Mouse (Mus musculus): Measurements from ENCODE around the gene Actr1b. TPM values are rescaled to one million over a fixed set of nuclear protein-coding genes. Genes with fewer than 3 reads are reported as not detected.

The Actr1b gene
- polyA plus RNA-seq, 1 experiment from 2014 or later: 110 TPM

DNA sequence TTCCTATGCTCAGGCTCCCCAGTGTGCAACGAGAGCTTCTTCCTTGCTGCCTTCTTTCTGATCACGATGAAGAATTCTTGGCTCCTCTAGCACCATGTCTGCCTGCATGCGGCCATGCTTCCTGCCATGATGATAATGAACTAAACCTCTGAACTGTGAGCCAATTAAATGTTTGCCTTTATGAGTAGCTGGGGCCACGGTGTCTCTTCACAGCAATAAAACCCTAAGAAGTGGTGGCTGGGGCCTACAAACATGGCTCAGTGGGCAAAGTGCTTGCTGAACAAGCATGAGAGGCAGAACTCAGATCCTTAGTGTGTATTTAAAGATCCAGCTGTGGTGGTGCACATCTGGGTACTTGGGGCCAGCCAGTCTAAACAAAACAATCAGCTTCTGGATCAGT, 48.3 kb downstream of the Actr1b start:
- Histone ChIP-seq H3K4me1 (replicated peaks) (no peaks in the 10 kb centered on the region), H3K27me3 (no peaks in the 10 kb centered on the region), H3K4me3 (no peak overlapping the region), H3K9me3 (no peaks in the 10 kb centered on the region), H3K4me2 (no peak overlapping the region), H3K27ac (replicated peaks) (no peak overlapping the region), H3K36me3 (no peaks in the 10 kb centered on the region), H3K9ac (no peak overlapping the region)
- no peak for ATAC-seq (ENCODE audit: low FRiP score, low read depth)
- 61% methylated on average over 4 of the region's 4 CpGs for WGBS

DNA sequence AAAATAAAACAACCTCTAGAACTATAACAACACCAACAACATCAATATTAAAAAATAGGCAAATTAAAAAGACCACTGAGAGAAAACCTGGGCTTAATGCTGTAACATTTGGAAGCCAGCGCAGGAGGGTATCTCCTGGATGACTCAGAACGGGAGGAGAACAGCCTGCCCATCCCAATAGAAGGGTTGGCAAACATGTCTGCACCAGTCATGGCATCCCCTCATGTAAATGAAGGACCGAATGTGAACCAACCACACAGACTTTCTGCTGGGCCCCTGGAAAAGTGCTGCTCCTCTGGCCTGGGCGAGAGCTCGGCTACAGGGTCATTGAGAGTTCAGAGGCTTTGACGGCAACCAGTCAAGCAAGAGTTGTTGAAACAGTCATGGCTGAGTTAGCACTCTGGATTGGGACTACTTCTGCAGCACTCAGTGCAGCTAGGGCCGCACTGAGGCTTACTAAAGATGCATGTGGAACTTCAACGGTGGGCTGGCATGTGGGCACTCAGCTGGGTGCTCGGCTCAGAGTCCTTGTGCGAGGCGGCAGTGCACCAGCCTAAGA, 49.0 kb downstream of the Actr1b start:
- 61% methylated on average over 11 of the region's 11 CpGs for WGBS
- no peak overlapping the region for H3K27ac ChIP-seq (replicated peaks)
- no peaks in the 10 kb centered on the region for H3K27me3 ChIP-seq
- H3K9me3 ChIP-seq: no peaks in the 10 kb centered on the region
- no peak for ATAC-seq (ENCODE audit: low FRiP score, low read depth)
- H3K9ac ChIP-seq: no peak overlapping the region
- H3K4me1 ChIP-seq (replicated peaks): no peaks in the 10 kb centered on the region
- H3K36me3 ChIP-seq: no peaks in the 10 kb centered on the region
- no peak overlapping the region for H3K4me2 ChIP-seq
- H3K4me3 ChIP-seq: no peak overlapping the region

DNA sequence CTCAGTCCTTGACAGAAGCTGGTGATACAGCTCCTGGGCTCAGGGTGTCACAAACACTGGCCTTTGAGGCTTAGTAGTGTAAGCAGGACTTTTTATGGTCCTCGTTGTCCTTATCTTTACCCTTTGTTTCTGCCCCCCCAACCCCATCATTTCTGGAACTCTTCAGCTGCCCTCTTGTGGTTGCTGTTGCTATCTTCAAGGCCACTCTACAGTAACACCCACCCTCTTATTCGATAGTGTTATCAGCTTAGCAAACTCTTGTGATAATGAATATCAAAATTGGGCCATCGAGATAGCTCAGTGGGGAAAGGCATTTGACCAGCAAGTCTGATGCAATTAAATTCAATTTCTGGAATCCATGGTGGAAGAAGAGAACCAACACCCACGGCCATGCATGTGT, 49.8 kb downstream of the Actr1b start:
- Histone ChIP-seq H3K27ac (replicated peaks) (no peak overlapping the region), H3K4me1 (replicated peaks) (no peaks in the 10 kb centered on the region), H3K4me3 (no peak overlapping the region), H3K4me2 (no peak overlapping the region), H3K9ac (no peak overlapping the region), H3K9me3 (no peaks in the 10 kb centered on the region), H3K36me3 (no peaks in the 10 kb centered on the region), H3K27me3 (no peaks in the 10 kb centered on the region)
- 79% methylated on average over 4 of the region's 4 CpGs for WGBS
- no peak for ATAC-seq (ENCODE audit: low FRiP score, low read depth)

DNA sequence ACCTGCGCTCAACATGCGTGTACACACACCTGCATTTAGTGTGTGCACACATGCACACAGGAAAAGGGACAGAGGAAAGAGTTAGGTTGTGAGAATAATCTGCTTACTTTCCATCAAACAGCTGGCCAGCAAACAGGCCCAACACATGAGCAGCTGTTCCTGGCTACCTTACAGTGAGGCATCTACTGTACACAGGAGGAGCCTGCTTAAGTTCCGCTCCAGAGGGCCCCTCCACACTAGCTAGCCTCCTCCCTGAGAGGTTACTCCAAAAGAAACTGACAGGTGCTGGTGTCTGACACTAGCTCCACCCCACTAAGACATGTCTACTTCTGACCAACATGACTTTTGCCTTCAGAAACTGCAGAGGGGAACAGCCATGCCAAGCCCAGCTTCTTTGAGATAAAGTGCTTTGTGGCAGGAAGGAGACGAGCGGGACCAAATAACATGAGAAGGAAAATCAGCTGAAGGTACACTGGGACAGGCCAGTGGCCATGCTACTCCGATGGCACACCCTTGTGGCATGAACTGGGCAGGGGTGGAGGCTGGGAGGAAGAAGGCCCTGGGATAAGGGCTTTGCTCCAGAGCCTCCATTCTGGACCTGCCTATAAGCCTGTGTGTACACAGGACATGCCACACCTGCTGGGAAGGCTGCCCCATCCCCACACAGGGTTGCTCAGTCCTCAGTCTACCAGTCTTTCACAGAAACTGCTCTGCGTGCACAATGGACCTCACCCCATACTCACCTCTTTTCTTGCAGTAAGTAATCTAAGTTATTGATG, 55.4 kb downstream of the Actr1b start:
- no peak for ATAC-seq (ENCODE audit: low FRiP score, low read depth)
- no peak overlapping the region for H3K4me2 ChIP-seq
- no peak overlapping the region for H3K27ac ChIP-seq (replicated peaks)
- no peaks in the 10 kb centered on the region for H3K4me1 ChIP-seq (replicated peaks)
- 85% methylated on average over 7 of the region's 7 CpGs for WGBS
- H3K27me3 ChIP-seq: no peaks in the 10 kb centered on the region
- no peak overlapping the region for H3K9ac ChIP-seq
- no peaks in the 10 kb centered on the region for H3K9me3 ChIP-seq
- no peak overlapping the region for H3K4me3 ChIP-seq
- no peaks in the 10 kb centered on the region for H3K36me3 ChIP-seq

DNA sequence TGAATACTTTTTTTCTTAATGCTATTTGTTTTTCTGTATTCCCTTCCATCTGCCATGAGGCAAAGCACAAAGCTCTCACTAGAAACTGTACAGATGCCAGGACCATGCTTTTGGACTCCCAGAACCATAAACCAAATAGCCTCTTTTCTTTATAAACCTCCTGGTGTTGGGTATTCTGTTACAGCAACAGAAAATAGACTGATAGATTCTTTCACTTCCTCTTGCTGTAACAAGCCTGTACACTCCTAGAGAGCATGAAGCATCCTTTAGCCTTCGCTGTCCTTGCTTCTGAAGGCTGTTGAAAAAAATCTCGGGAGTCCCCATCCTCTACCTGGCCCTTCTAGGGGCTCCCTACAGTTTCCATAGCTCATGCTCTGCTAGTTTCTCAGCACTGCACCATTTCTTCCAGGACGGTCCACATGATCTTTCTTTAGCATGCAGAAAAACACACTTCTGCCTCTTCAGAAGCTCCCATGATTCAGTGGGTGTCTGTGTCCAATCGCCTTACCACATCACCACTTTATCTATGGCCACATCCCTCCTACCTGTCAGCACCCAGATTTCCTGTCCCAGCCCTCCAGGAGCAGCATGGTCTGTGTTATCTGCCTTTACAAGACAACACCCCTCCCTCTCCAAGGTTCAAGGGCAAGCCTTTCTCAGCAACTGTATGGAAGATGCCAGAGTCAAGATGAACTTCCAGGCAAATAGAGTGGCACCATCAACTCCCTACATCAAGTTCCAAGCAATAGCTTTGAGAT, 56.4 kb downstream of the Actr1b start:
- 78% methylated on average over 4 of the region's 4 CpGs for WGBS
- Histone ChIP-seq H3K9ac (no peak overlapping the region), H3K27ac (replicated peaks) (no peak overlapping the region), H3K27me3 (no peaks in the 10 kb centered on the region), H3K4me2 (no peak overlapping the region), H3K9me3 (no peaks in the 10 kb centered on the region), H3K36me3 (no peaks in the 10 kb centered on the region), H3K4me1 (replicated peaks) (no peaks in the 10 kb centered on the region), H3K4me3 (no peak overlapping the region)
- no peak for ATAC-seq (ENCODE audit: low FRiP score, low read depth)

DNA sequence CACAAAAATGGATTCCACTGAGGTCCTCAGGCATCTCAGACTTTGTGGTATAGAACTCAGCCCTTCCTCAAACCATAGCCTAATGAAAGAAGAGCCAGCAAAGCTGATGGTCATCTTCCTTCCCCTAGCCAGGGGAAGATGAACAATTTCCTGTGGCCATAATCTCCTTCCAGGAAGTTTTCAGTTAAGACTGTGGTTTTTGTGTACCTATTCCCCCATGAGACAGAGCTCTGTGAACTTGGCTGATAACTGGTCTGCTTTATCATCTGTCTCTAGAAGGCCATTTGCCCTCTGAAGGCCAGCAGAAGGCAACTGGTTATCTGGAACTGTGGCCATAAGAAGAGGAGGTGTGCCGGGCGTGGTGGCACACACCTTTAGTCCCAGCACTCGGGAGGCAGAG, 58.0 kb downstream of the Actr1b start:
- 87% methylated on average over 3 of the region's 3 CpGs for WGBS
- no peak for ATAC-seq (ENCODE audit: low FRiP score, low read depth)
- Histone ChIP-seq H3K4me2 (no peak overlapping the region), H3K27me3 (no peaks in the 10 kb centered on the region), H3K4me1 (replicated peaks) (no peaks in the 10 kb centered on the region), H3K9ac (no peak overlapping the region), H3K4me3 (no peak overlapping the region), H3K27ac (replicated peaks) (no peak overlapping the region), H3K9me3 (no peaks in the 10 kb centered on the region), H3K36me3 (no peaks in the 10 kb centered on the region)

DNA sequence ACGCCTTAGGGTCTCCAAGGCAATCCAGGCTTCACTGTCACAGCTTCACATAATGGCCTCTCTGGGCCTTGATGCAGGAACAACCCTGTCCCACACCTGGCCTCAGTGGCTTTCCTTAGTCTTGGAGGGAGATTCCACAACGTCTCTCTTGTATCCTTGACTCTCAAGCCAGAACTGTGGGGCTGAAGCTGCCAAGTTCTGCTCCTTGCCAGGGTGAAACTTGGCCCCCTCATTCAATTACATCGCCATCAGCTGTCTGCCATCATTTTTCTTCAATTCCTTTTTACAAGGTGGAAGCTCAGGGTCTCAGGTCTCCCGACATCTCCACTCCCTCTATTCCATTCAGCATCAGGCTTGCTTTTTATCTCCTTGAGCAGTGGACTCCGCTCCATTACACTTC, 59.2 kb downstream of the Actr1b start:
- H3K4me1 ChIP-seq (replicated peaks): no peaks in the 10 kb centered on the region
- H3K9me3 ChIP-seq: no peaks in the 10 kb centered on the region
- no peak overlapping the region for H3K27ac ChIP-seq (replicated peaks)
- no peak overlapping the region for H3K9ac ChIP-seq
- no peak for ATAC-seq (ENCODE audit: low FRiP score, low read depth)
- H3K27me3 ChIP-seq: no peaks in the 10 kb centered on the region
- no peak overlapping the region for H3K4me3 ChIP-seq
- WGBS: 79% methylated on average over 5 of the region's 5 CpGs
- H3K36me3 ChIP-seq: no peaks in the 10 kb centered on the region
- H3K4me2 ChIP-seq: no peak overlapping the region

Small RNAs within 50 kb of the gene (microRNA-seq; reads per million reads assigned to microRNA genes)
- not detected for gene Gm24133

Other genes starting within 250 kb of the Actr1b start
- gene Cnnm4, start 242.8 kb downstream of the Actr1b start, polyA plus RNA-seq (2015; fragmentation: Nextera tagmentation; extraction: Ambion mirVana): 10.8 TPM in 2 replicates
- gene Cnnm3, start 202.6 kb downstream of the Actr1b start, polyA plus RNA-seq (2015; fragmentation: Nextera tagmentation; extraction: Ambion mirVana): 6.0 and 6.5 TPM in 2 replicates
- gene Ankrd23, start 177.5 kb downstream of the Actr1b start, polyA plus RNA-seq (2015; fragmentation: Nextera tagmentation; extraction: Ambion mirVana): 18.9 and 19.6 TPM in 2 replicates
- gene Gm42417, start 175.0 kb downstream of the Actr1b start, polyA plus RNA-seq (2015; fragmentation: Nextera tagmentation; extraction: Ambion mirVana): 0.62 TPM in 1 of 2 replicates, not detected in the other
- gene Ankrd39, start 167.0 kb downstream of the Actr1b start, polyA plus RNA-seq (2015; fragmentation: Nextera tagmentation; extraction: Ambion mirVana): 28.7 and 29.9 TPM in 2 replicates
- 26.2 and 26.8 TPM in 2 replicates for gene Sema4c, start 156.1 kb downstream of the Actr1b start, polyA plus RNA-seq (2015; fragmentation: Nextera tagmentation; extraction: Ambion mirVana)
- gene Fam178b, start 31.2 kb downstream of the Actr1b start, polyA plus RNA-seq (2015; fragmentation: Nextera tagmentation; extraction: Ambion mirVana): 0.34 TPM in 1 of 2 replicates, not detected in the other
- 713 and 784 TPM in 2 replicates for gene Cox5b, start 23.0 kb downstream of the Actr1b start, polyA plus RNA-seq (2015; fragmentation: Nextera tagmentation; extraction: Ambion mirVana)
- gene 4933424G06Rik, start 4.3 kb downstream of the Actr1b start, polyA plus RNA-seq (2015; fragmentation: Nextera tagmentation; extraction: Ambion mirVana): 0.56 and 0.64 TPM in 2 replicates
- gene Zap70, start 47.4 kb upstream of the Actr1b start, polyA plus RNA-seq (2015; fragmentation: Nextera tagmentation; extraction: Ambion mirVana): 1.4 and 1.5 TPM in 2 replicates
- 11.9 and 13.5 TPM in 2 replicates for gene Tmem131, start 229.2 kb upstream of the Actr1b start, polyA plus RNA-seq (2015; fragmentation: Nextera tagmentation; extraction: Ambion mirVana)

Data from hindbrain, embryonic 15.5 days (tissue).